In the genomic region with DNA sequence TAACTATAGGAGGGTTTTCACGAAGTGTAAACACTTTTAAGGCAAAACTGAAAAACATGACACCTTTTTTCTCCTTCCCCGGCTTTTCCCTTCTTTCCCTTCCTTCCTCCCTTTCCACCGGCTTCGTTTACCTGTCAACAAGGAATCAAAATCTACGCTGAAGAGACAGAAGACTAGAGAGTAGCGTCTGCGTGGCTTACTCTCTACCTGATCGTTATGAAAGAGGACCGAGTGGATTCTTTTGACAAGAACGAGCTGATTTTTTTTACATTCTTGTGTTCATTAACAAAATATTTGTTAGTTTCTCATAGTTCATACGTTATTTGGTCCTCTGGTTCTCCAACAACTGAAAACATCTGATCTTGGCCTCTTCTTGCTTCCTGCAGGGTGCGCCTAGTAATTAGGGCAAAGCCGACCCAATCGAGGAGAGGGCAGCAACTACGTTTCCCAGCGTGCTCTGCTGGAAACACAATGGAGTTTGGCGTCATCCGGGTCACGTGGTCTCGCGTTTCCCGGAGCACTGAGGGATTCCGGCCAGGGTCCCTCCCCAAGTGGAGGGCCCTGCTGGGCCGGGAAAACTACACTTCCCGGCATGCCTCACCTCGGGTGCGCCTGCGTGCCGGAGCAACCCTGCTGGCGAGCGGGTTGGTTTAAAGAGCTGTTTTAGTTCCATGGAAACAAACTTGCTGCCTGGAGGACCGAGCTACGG, we compare ENCODE assay signal across 8 mouse cellular contexts. TPM values are rescaled to one million over a fixed set of nuclear protein-coding genes. Genes with fewer than 3 reads are reported as not detected.
A peak's percentile ranks its signal among the peaks of the same experiment; 100 is the strongest.
DNase-seq lines count a peak whose midpoint lies in the region; ATAC-seq lines count a peak whose summit lies in the region.

A gene (plus strand): TSS at position 526 of the 709 bp plus-strand sequence.

- intact Hi-C loops in left cerebral cortex, postnatal 25 days (cut with DNase I), result no loop called here

- no peaks in the 10 kb centered on the region for H3K27me3 ChIP-seq in intestine, embryonic 16.5 days (replicated peaks; ENCODE audit: control insufficient read depth, insufficient read depth, low read length)

- peak; percentile 98 for DNase-seq in adrenal gland, postnatal 10 days
- peak; percentile 94 for DNase-seq in embryo, embryonic 11.5 days (ENCODE audit: low read depth, low spot score)
- DNase-seq in gonadal fat pad, adult 2 months (ENCODE audit: low read depth), result peak; percentile 72
- DNase-seq in left cerebral cortex, postnatal 25 days (ENCODE audit: low spot score in 2 of 2), result peak; percentile 99
- peak; percentile 97 for DNase-seq in mesoderm, embryonic 11.5 days (ENCODE audit: low read depth, low spot score)
- peak; percentile 98 for DNase-seq in right cerebral cortex, postnatal 25 days
- peak; percentile 90 to 97 for DNase-seq in urinary bladder, postnatal 36 days (ENCODE audit: low spot score in 2 of 2)

- WGBS in intestine, embryonic 16.5 days, result 19% methylated on average over 33 of the region's 33 CpGs

- peak within 1 kb of the TSS; percentile 28; the same call in 1 of the 2 replicates for H3K27ac ChIP-seq in intestine, embryonic 16.5 days (ENCODE audit: low read length)

- H3K36me3 ChIP-seq in intestine, embryonic 16.5 days (ENCODE audit: control insufficient read depth, insufficient read depth, low read length), result no peaks in the 10 kb centered on the region

- ATAC-seq in intestine, embryonic 16.5 days, result peak; percentile 100

- peaks cover 4% of the 10 kb centered on the region for H3K4me1 ChIP-seq in intestine, embryonic 16.5 days (ENCODE audit: control insufficient read depth, insufficient read depth, low read length)

- no peaks in the 10 kb centered on the region for H3K9me3 ChIP-seq in intestine, embryonic 16.5 days (ENCODE audit: control insufficient read depth, low read length)

- peak within 1 kb of the TSS; percentile 74 for H3K9ac ChIP-seq in intestine, embryonic 16.5 days (ENCODE audit: low read depth, low read length)

- H3K4me3 ChIP-seq in intestine, embryonic 16.5 days (ENCODE audit: low read length), result peak within 1 kb of the TSS; percentile 68

- peak within 1 kb of the TSS; percentile 87 for H3K4me2 ChIP-seq in intestine, embryonic 16.5 days (ENCODE audit: low read depth, low read length)

RNA-seq across cellular contexts. Expression of the gene that starts here (rescaled TPM):
- total RNA-seq in adrenal gland, postnatal 10 days (2021), result under 1 TPM; 0.15 to 0.55 TPM
- polyA plus RNA-seq in gonadal fat pad, adult 2 months (2012; rRNA removed), result 0.06 and 0.14 TPM in 2 replicates
- polyA plus RNA-seq in intestine, embryonic 16.5 days (2015; fragmentation: Nextera tagmentation; extraction: Ambion mirVana), result 0.11 and 0.21 TPM in 2 replicates
- under 1 TPM in 1 of 2 experiments, not detected in 1; 0.50 TPM for total RNA-seq in left cerebral cortex, postnatal 25 days (2021)

Comparison
In these comparisons a context has a peak if more than half of its experiments do, and no peak if none do; other contexts are left out.
1. Peak in every context shown above with its lines: DNase-seq, ATAC-seq, H3K4me3 ChIP-seq and H3K27ac ChIP-seq.
2. Peak in DNase-seq in adrenal gland, postnatal 10 days; RNA of the gene not detected or under 1 TPM.
3. Peak in DNase-seq in gonadal fat pad, adult 2 months; RNA of the gene not detected or under 1 TPM.
4. Peak in ATAC-seq, H3K4me3 ChIP-seq, H3K27ac ChIP-seq, H3K9ac ChIP-seq and H3K4me2 ChIP-seq in intestine, embryonic 16.5 days; RNA of the gene not detected or under 1 TPM.
5. Peak in DNase-seq in left cerebral cortex, postnatal 25 days; RNA of the gene not detected or under 1 TPM.